Mouse (Mus musculus) ES-E14 (cell line): Measurements from ENCODE around the gene Tstd3. TPM values are rescaled to one million over a fixed set of nuclear protein-coding genes. Genes with fewer than 3 reads are reported as not detected.
A peak's percentile ranks its signal among the peaks of the same experiment; 100 is the strongest.
"Not testable (repeated sequence)": the region's sequence is repeated elsewhere in the genome, so short reads cannot be mapped to it uniquely, and the experiment has no call there.

Experiments used
- DNase-seq: peaks from one replicate; pipeline ENCODE4 v3.0.0-alpha.2; 2013; ENCODE audit warnings: low read depth, low spot score
- H3K27ac ChIP-seq: 2 replicates; pipeline ENCODE4 v1.5.1; 2012; ENCODE audit warnings: low read depth, mild to moderate bottlenecking, low read length, moderate library complexity, mixed read lengths; ENCODE audit not compliant: poor library complexity, insufficient read depth, severe bottlenecking
- H3K36me3 ChIP-seq: 2 replicates; pipeline ENCODE4 v1.6.1; 2012; ENCODE audit warnings: mild to moderate bottlenecking, low read length, moderate library complexity, mixed read lengths; ENCODE audit not compliant: control insufficient read depth, poor library complexity, insufficient read depth, severe bottlenecking
- H3K4me1 ChIP-seq, 2 experiments: fragments of 150-350 bp in 1 of 2; sonication (generic) in 1 of 2; 2 replicates each; pipeline ENCODE4 v1.6.1; 2012; ENCODE audit warnings: low read length in 2 of 2, mild to moderate bottlenecking in 1 of 2, mixed read lengths in 1 of 2; ENCODE audit not compliant: control insufficient read depth in 2 of 2, insufficient read depth in 2 of 2, poor library complexity in 1 of 2
- H3K4me3 ChIP-seq, 2 experiments: fragments of 150-350 bp in 1 of 2; sonication (generic) in 1 of 2; 2 replicates each; pipeline ENCODE4 v1.5.1; 2012; ENCODE audit warnings: low read length in 2 of 2, low read depth in 1 of 2, mild to moderate bottlenecking in 1 of 2, mixed read lengths in 1 of 2; ENCODE audit not compliant: insufficient read depth in 1 of 2, poor library complexity in 1 of 2, severe bottlenecking in 1 of 2
- H3K9ac ChIP-seq: 2 replicates; pipeline ENCODE4 v1.6.1; 2012; ENCODE audit warnings: low read depth, mild to moderate bottlenecking, low read length, mixed read lengths; ENCODE audit not compliant: poor library complexity, insufficient read depth, severe bottlenecking
- H3K9me3 ChIP-seq: fragments of 150-350 bp; sonication (generic); 2 replicates; pipeline ENCODE4 v1.6.1; 2012; ENCODE audit warnings: low read depth, mild to moderate bottlenecking, low read length; ENCODE audit not compliant: control insufficient read depth, insufficient read depth
- CHD2 ChIP-seq: IDR thresholded peaks from 2 replicates; pipeline ENCODE4 v1.6.1; 2014; ENCODE audit warnings: mild to moderate bottlenecking, low read depth, low read length, inconsistent platforms
- HCFC1 ChIP-seq: IDR thresholded peaks from 2 replicates; pipeline ENCODE4 v1.6.1; 2012; ENCODE audit warnings: low read length, inconsistent platforms, borderline replicate concordance; ENCODE audit not compliant: insufficient read depth
- MAFK ChIP-seq: IDR thresholded peaks from 2 replicates; pipeline ENCODE4 v1.6.1; 2014; ENCODE audit warnings: mild to moderate bottlenecking, low read depth, low read length, inconsistent platforms; ENCODE audit not compliant: insufficient read depth
- ZC3H11A ChIP-seq: IDR thresholded peaks from 2 replicates; pipeline ENCODE4 v1.6.1; 2012; ENCODE audit warnings: low read depth, mild to moderate bottlenecking, inconsistent platforms, low read length, borderline replicate concordance
- ZNF384 ChIP-seq: IDR thresholded peaks from 2 replicates; pipeline ENCODE4 v1.6.1; 2012; ENCODE audit warnings: low read depth, low read length, inconsistent platforms
- in situ Hi-C, 2 experiments: fragments of 600-800 bp; cut with MboI; formaldehyde crosslinking; loops; one replicate each; pipeline ENCODE4 v1.15.1; 2025; ENCODE audit warnings: low sequenced_read_pairs in 2 of 2, inconsistent platforms in 1 of 2; ENCODE audit not compliant: unreplicated experiment in 2 of 2
- total RNA-seq: library from RNA; depleted of rRNA; stranded (reverse); fragments of 300-350 nt; gene quantifications from 2 replicates; pipeline ENCODE4 v1.2.3, GENCODE M21; 2012

Tstd3 gene
- total RNA-seq, 1 experiment = 9.3 TPM

- Histone ChIP-seq H3K4me3 (no peak overlapping the region), H3K9me3 (no peaks in the 10 kb centered on the region), H3K9ac (no peak overlapping the region), H3K4me1 (0 out of 4 replicates have a peak, but pooled peaks cover 0 to 2% of the 10 kb centered on the region in 2 experiments), H3K27ac (no peak overlapping the region), H3K36me3 (no peaks in the 10 kb centered on the region)
- in situ Hi-C loops = no loop called here
- DNase-seq = no peak
- TF ChIP-seq ZNF384 (no peak), ZC3H11A (no peak), HCFC1 (no peak), CHD2 (no peak), MAFK (no peak)
Observed at GRCm38 (mm10) chr4:21761416-21762160, 5.4 kb downstream of the Tstd3 start.

- Histone ChIP-seq H3K9me3 (no peaks in the 10 kb centered on the region), H3K4me1 (peaks cover 0 to 10% of the 10 kb centered on the region in 2 experiments; a peak in 2 of 4 replicates), H3K27ac (no peak overlapping the region), H3K9ac (no peak overlapping the region), H3K4me3 (no peak overlapping the region), H3K36me3 (no peaks in the 10 kb centered on the region)
- no peak for DNase-seq
- in situ Hi-C loops = no loop called here
- no peak for TF ChIP-seq MAFK
- no peak for TF ChIP-seq ZNF384
- TF ChIP-seq ZC3H11A = no peak
- no peak for TF ChIP-seq HCFC1
- TF ChIP-seq CHD2 = no peak
Observed at GRCm38 (mm10) chr4:21758860-21759259, 8.2 kb downstream of the Tstd3 start.

- no peak overlapping the region for H3K9ac ChIP-seq
- no peak overlapping the region for H3K4me3 ChIP-seq
- in situ Hi-C loops = no loop called here
- peak overlapping the region; percentile 31; the same call in 1 of the 2 replicates for H3K27ac ChIP-seq
- no peaks in the 10 kb centered on the region for H3K9me3 ChIP-seq
- H3K4me1 ChIP-seq = peaks cover 0 to 10% of the 10 kb centered on the region in 2 experiments; a peak in 2 of 4 replicates
- no peak for DNase-seq
- no peaks in the 10 kb centered on the region for H3K36me3 ChIP-seq
- TF ChIP-seq MAFK = no peak
- no peak for TF ChIP-seq HCFC1
- no peak for TF ChIP-seq ZNF384
- TF ChIP-seq ZC3H11A = no peak
- no peak for TF ChIP-seq CHD2
Observed at GRCm38 (mm10) chr4:21755123-21755789, 11.8 kb downstream of the Tstd3 start.

- no peak overlapping the region for H3K9ac ChIP-seq
- no peak overlapping the region for H3K27ac ChIP-seq
- peaks cover 0 to 2% of the 10 kb centered on the region in 2 experiments; a peak in 2 of 4 replicates for H3K4me1 ChIP-seq
- H3K36me3 ChIP-seq = peaks cover 3% of the 10 kb centered on the region; the same call in 1 of the 2 replicates
- TF ChIP-seq CHD2 (no peak), MAFK (no peak), ZC3H11A (no peak), ZNF384 (no peak), HCFC1 (no peak)
- no peak overlapping the region for H3K4me3 ChIP-seq
- no peaks in the 10 kb centered on the region for H3K9me3 ChIP-seq
- in situ Hi-C loops = no loop called here
- DNase-seq = no peak
Observed at GRCm38 (mm10) chr4:21745723-21746122, 21.3 kb downstream of the Tstd3 start.

- DNase-seq, H3K4me3 ChIP-seq, in situ Hi-C loops, H3K4me1 ChIP-seq, H3K27ac ChIP-seq, H3K9me3 ChIP-seq, H3K36me3 ChIP-seq, H3K9ac ChIP-seq: not testable (repeated sequence)
Observed at GRCm38 (mm10) chr4:21744142-21744541, 22.9 kb downstream of the Tstd3 start.
